ENCODE assay signal across 7 mouse cellular contexts in the genomic region with DNA sequence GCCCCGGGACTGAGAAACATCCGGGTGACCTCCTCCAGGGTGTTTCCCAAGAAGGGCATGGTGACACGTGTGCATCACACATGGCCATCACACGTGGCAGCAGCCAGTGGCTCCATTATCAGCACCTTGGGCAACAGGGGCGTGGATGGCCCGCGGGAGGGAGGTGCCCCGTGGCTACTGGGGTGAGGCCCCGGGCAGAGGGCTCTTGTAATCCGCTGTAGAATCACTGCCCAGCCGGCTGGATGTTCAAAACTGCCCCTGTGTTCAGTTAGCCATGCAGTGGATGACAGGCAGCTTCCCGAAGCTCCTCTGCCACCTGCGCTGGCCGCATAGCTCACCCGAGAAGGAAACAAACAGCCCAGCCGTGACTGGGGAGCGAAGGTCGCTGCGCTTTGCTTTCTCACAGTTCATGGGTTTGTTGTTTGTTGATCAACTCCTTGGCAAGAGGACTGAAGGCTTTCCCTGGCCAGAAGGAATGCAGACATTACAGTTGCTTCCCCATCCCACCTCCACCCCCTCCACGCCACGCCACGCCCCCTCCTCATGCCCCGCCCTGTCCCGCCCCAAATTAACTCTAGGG. TPM values are rescaled to one million over a fixed set of nuclear protein-coding genes. Genes with fewer than 3 reads are reported as not detected.
DNase-seq lines count a peak whose midpoint lies in the region; ATAC-seq and TF ChIP-seq lines count a peak whose summit lies in the region.

No protein-coding gene starts in this region.

- DNase-seq in Muller cell, postnatal 12 days (ENCODE audit: inconsistent ontology term) = peak; percentile 56
- peak; percentile 43 for DNase-seq in retina, postnatal 1 day
- DNase-seq in frontal cortex, postnatal 10 days (ENCODE audit: low spot score in 2 of 2) = no peak

- no peaks in the 10 kb centered on the region for H3K9me3 ChIP-seq in hindbrain, embryonic 15.5 days
- H3K9me3 ChIP-seq in liver, embryonic 12.5 days (replicated peaks) = no peaks in the 10 kb centered on the region

- H3K27me3 ChIP-seq in hindbrain, embryonic 15.5 days = no peaks in the 10 kb centered on the region
- peaks cover 16% of the 10 kb centered on the region for H3K27me3 ChIP-seq in liver, embryonic 12.5 days (replicated peaks)

- H3K4me1 ChIP-seq in bone marrow macrophage, adult 2 months (ENCODE audit: control insufficient read depth, insufficient read depth, low read length) = peaks cover 4% of the 10 kb centered on the region
- H3K4me1 ChIP-seq in hindbrain, embryonic 15.5 days (replicated peaks) = 0 out of 2 replicates have a peak, but pooled peaks cover 3% of the 10 kb centered on the region
- peaks cover 49% of the 10 kb centered on the region for H3K4me1 ChIP-seq in liver, embryonic 12.5 days

- H3K4me2 ChIP-seq in hindbrain, embryonic 15.5 days = peak overlapping the region; percentile 38
- H3K4me2 ChIP-seq in liver, embryonic 12.5 days = peak overlapping the region; percentile 67

- H3K4me3 ChIP-seq in bone marrow macrophage, adult 2 months (ENCODE audit: insufficient read depth, low read length) = peak overlapping the region; percentile 19; the same call in 1 of the 2 replicates
- H3K4me3 ChIP-seq in hindbrain, embryonic 15.5 days = 0 out of 2 replicates have a peak overlapping the region, but pooled peaks have one; percentile 12
- peak overlapping the region; percentile 40 for H3K4me3 ChIP-seq in liver, embryonic 12.5 days

- no peak for TF ChIP-seq POLR2A in bone marrow macrophage, adult 2 months (IDR thresholded peaks at IDR 0.05; ENCODE audit: borderline replicate concordance, low read depth, low read length)

- no peak overlapping the region for H3K27ac ChIP-seq in bone marrow macrophage, adult 2 months (ENCODE audit: insufficient read depth, low read depth, low read length)
- no peak overlapping the region for H3K27ac ChIP-seq in hindbrain, embryonic 15.5 days (replicated peaks)
- H3K27ac ChIP-seq in liver, embryonic 12.5 days = no peak overlapping the region

- TF ChIP-seq CTCF in bone marrow macrophage, adult 2 months (IDR thresholded peaks at IDR 0.05; ENCODE audit: low read depth, low read length) = no peak

- 34% methylated on average over 24 of the region's 24 CpGs for WGBS in hindbrain, embryonic 15.5 days
- WGBS in liver, embryonic 12.5 days (ENCODE audit: insufficient replicate concordance) = 11% methylated on average over 24 of the region's 24 CpGs

- H3K9ac ChIP-seq in hindbrain, embryonic 15.5 days = no peak overlapping the region
- peak overlapping the region; percentile 44 for H3K9ac ChIP-seq in liver, embryonic 12.5 days

- no peaks in the 10 kb centered on the region for H3K36me3 ChIP-seq in hindbrain, embryonic 15.5 days
- no peaks in the 10 kb centered on the region for H3K36me3 ChIP-seq in liver, embryonic 12.5 days

- ATAC-seq in hindbrain, embryonic 15.5 days (ENCODE audit: low FRiP score, low read depth) = no peak
- ATAC-seq in liver, embryonic 12.5 days = no peak; the same call in 1 of the 2 replicates
- no peak for ATAC-seq in inflammation-experienced regulatory T-cells, adult 6 months

RNA-seq across cellular contexts. Expression of a gene that starts 13.7 kb away (rescaled TPM):
- 0.43 TPM in 1 of 2 replicates, not detected in the other for polyA plus RNA-seq in bone marrow macrophage, adult 2 months (2012; ENCODE audit: insufficient read depth, insufficient read length, missing spikeins)
- polyA plus RNA-seq in hindbrain, embryonic 15.5 days (2015; fragmentation: Nextera tagmentation; extraction: Ambion mirVana) = 2.2 TPM in 2 replicates
- polyA plus RNA-seq in liver, embryonic 12.5 days (2016; fragmentation: Nextera tagmentation; extraction: Ambion mirVana) = 0.22 and 0.30 TPM in 2 replicates
- not detected for polyA plus RNA-seq in inflammation-experienced regulatory T-cells, adult 6 months (2017; shearing (Covaris generic))

RNA-seq across cellular contexts. Expression of a gene that starts 16.0 kb away (rescaled TPM):
- not detected in 2 replicates for polyA plus RNA-seq in bone marrow macrophage, adult 2 months (2012; ENCODE audit: insufficient read depth, insufficient read length, missing spikeins)
- not detected in 2 replicates for polyA plus RNA-seq in hindbrain, embryonic 15.5 days (2015; fragmentation: Nextera tagmentation; extraction: Ambion mirVana)
- polyA plus RNA-seq in liver, embryonic 12.5 days (2016; fragmentation: Nextera tagmentation; extraction: Ambion mirVana) = not detected in 2 replicates
- not detected for polyA plus RNA-seq in inflammation-experienced regulatory T-cells, adult 6 months (2017; shearing (Covaris generic))

RNA-seq across cellular contexts. Expression of a gene that starts 45.6 kb away (rescaled TPM):
- 4.8 and 5.1 TPM in 2 replicates for polyA plus RNA-seq in bone marrow macrophage, adult 2 months (2012; ENCODE audit: insufficient read depth, insufficient read length, missing spikeins)
- polyA plus RNA-seq in hindbrain, embryonic 15.5 days (2015; fragmentation: Nextera tagmentation; extraction: Ambion mirVana) = 0.40 and 0.59 TPM in 2 replicates
- polyA plus RNA-seq in liver, embryonic 12.5 days (2016; fragmentation: Nextera tagmentation; extraction: Ambion mirVana) = 0.18 and 0.37 TPM in 2 replicates
- under 1 TPM; 0.16 to 0.36 (median 0.33) TPM for polyA plus RNA-seq in inflammation-experienced regulatory T-cells, adult 6 months (2017; shearing (Covaris generic))

Comparison
In these comparisons a context has a peak if more than half of its experiments do, and no peak if none do; other contexts are left out.
1. DNase-seq: peak in Muller cell, postnatal 12 days (single experiment) and retina, postnatal 1 day (single experiment); none in frontal cortex, postnatal 10 days (0 of 2).
2. Peak in every context shown above with its lines, with median percentiles within 50 percentile points of each other: H3K4me3 ChIP-seq.